Mouse (Mus musculus): ENCODE measurements around the gene Adh6b.
"Not testable (repeated sequence)": the region's sequence is repeated elsewhere in the genome, so short reads cannot be mapped to it uniquely, and the experiment has no call there.

Gene Adh6b

GRCm38 (mm10) chr3:138362920-138363319 is 21.3 kb downstream of the Adh6b start:
- DNase-seq (ENCODE audit: low read depth), result no peak

DNA sequence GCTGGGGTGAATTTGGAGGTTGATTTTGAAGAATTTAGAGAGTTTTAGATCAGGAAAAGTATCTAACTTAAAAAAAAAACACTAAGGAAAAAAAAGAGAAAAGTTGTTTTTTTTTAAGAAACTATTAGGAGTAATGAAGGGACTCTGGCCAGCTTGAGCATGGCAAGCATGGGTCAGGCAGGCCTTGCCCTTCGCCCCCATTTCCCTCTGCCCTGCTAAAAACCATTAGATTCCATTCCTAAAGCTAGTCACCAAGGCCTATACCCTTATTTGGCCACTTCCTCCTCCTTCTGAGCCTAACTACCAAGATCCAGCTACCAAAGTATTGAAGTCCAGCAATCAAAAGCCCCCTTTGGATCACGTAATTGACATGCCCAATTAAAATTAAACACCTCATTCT is 24.6 kb downstream of the Adh6b start:
- DNase-seq (ENCODE audit: low read depth), result no peak

- no peak for DNase-seq (ENCODE audit: low read depth)
These were observed 28.0 kb downstream of the Adh6b start for GRCm38 (mm10) chr3:138369546-138369945.

DNA sequence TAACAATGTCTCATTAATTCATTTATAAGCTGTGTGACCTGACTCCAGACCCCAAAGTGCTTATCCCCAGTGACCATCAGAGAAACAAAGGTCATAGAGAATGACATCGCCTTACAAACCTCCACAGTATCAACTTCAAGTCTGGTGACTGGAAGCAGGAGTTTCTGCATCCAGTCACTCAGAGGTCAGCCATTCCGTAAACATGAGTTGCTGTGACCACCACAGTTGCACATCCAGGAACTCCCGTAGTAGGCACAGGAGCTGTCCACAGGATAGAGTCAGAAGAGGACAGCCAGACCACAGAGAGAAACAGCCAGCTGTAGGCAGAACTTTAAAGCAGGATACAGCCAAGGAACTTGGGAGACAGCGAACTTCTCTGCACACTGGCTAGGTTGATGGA is 28.7 kb downstream of the Adh6b start:
- not testable (repeated sequence) for DNase-seq (ENCODE audit: low read depth)

DNA sequence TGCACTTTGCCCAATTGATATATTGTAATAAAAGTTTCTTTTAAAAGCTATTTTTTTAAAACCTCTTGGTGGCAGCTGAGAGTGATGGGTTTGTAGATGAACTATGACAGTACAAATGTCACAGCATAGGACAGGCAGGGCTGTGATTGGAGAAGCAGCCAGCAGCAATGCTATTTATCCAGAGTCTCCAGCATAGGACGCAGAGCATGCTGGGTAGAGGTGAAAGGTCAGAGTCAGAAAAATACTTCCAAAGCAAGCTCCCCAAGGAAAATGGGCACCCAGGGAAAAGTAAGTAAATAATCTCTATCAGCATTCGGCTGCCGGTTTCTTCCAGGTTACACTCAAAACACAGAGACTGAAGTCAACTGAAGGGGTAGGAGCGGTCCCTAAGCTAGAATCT is 32.3 kb downstream of the Adh6b start:
- DNase-seq (ENCODE audit: low read depth), result no peak

DNA sequence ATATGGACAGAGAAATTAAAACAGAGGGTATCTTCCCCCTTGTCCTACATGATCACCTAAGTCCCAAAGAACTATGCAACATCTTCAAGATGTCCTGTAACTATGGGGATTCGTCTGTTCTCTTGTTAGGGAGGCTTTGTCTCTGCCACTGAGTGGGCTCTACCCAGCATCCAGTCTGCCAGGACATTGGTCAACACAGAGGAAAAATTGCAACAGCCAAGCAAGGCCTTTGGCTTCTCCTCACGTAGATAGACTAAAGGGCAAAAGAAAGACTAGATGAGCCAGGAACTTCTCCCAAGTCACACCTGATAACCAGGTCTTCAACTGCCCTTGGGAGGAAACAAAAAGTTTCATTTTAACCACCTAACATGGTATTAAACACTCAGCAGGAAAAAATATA is 33.6 kb downstream of the Adh6b start:
- DNase-seq (ENCODE audit: low read depth), result no peak

GRCm38 (mm10) chr3:138381133-138381532 is 39.6 kb downstream of the Adh6b start:
- no peak for DNase-seq (ENCODE audit: low read depth)

GRCm38 (mm10) chr3:138387155-138387554 is 45.6 kb downstream of the Adh6b start:
- DNase-seq (ENCODE audit: low read depth), result no peak

DNA sequence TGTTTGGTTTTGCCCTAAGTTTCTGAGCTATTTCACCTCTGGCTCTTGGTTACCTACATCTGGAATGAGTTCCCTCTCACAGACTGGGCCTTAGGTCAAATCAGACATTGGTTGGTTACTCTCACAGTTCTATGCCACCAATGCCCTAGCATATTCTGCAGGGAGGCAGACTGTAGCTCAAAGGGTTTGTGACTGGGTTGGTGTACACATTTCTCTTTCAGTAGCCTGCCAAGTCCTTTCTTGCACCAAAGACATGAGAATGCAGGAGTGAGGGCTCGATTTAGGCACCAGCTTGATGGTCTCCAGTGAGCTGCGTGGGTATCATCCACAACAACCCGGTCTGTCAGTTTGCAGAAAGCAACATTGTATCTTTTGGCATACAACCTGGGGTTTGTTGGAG is 63.3 kb downstream of the Adh6b start:
- DNase-seq (ENCODE audit: low read depth), result no peak

DNA sequence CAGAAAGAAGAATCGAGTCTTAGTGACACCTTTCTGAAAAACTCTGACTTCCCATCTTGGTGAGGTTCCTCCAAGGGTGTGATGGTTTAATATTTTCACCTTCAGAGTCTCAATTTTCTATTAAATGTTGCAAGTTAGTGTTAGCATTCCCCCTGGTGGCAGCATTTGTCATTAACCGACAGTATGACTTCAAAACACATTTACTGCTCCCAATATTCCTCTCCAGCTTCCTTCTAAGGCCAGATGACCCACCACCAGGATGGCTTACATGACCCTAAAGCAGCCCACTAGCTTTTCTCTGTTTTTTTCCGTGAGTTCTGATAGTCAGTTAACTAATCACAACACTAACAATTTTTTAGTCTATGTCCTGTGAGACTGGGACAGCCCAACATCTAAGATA is 63.8 kb downstream of the Adh6b start:
- DNase-seq (ENCODE audit: low read depth), result no peak

DNA sequence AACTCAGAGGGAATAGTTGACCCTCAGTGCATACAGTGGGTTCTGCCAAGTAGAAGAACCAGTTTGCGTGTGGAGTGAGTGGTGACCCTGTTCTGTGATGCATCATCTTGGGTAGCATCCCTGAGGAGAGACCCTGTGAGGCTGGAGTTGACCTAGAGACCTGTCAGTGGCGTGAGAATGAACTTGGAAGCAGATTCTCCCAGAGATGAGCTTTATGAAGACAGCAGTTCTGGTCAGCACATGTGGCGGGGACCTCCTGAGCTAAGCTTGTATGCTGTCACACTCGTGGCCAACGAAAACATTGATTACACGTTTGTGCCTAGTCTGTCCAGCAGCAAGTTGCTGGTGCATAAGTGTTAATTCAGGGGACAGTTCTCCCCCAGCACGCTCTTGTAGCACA is 64.3 kb downstream of the Adh6b start:
- DNase-seq (ENCODE audit: low read depth), result no peak

GRCm38 (mm10) chr3:138407920-138408319 is 66.3 kb downstream of the Adh6b start:
- no peak for DNase-seq (ENCODE audit: low read depth)
